Mouse (Mus musculus): ENCODE results near the gene Pparg. TPM values are rescaled to one million over a fixed set of nuclear protein-coding genes. Genes with fewer than 3 reads are reported as not detected.

Gene Pparg
- total and polyA plus RNA-seq, 3 experiments: not detected

DNA sequence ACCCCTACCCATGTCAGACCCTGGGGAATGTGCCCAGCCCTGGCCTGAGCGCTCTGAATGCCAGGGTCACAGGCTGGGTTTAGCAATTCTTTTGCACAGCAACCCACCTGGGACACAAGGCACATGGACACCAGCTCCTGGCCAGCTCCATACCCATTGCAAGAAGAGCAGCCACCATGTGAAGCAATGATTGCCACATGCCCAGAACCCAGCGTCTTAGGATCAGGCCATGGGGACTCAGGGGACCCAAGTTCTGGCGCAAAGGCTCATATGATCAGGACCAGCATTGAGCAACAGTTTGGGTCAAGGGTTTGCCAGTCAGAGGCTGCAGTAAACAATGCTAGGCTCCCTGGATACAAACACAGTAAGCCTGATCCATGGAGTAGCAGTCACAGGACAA, 150.7 kb downstream of the Pparg start:
- Histone ChIP-seq H3K36me3 (replicated peaks in 1 of 2; ENCODE audit: control insufficient read depth in 1 of 2, insufficient read depth in 1 of 2, low read length in 1 of 2) (no peaks in the 10 kb centered on the region), H3K4me1 (ENCODE audit: control insufficient read depth in 1 of 2, insufficient read depth in 2 of 2) (peaks cover 6 to 7% of the 10 kb centered on the region in 2 experiments), H3K9ac (ENCODE audit: insufficient read depth, low read depth) (no peak overlapping the region), H3K27me3 (replicated peaks) (no peaks in the 10 kb centered on the region), H3K4me2 (ENCODE audit: insufficient read depth, low read depth, poor library complexity, severe bottlenecking) (no peak overlapping the region), H3K27ac (ENCODE audit: insufficient read depth, low read depth) (no peak overlapping the region), H3K79me2 (replicated peaks; ENCODE audit: control insufficient read depth, extremely low read depth, insufficient read depth, poor library complexity, severe bottlenecking) (no peaks in the 10 kb centered on the region), H3K9me3 (replicated peaks; ENCODE audit: low read length) (peaks cover 7% of the 10 kb centered on the region), H3K4me3 (replicated peaks in 1 of 3; ENCODE audit: low read depth in 2 of 3, low read length in 2 of 3, poor library complexity in 1 of 3) (no peak overlapping the region)
- in situ Hi-C loops (cut with MboI; ENCODE audit: low pct_ligation_motif_present, low pct_unique_long_range_greater_than_20kb, low sequenced_read_pairs) (no loop called here), dilution Hi-C loops (cut with MboI; ENCODE audit: extremely low pct_ligation_motif_present, extremely low pct_unique_long_range_greater_than_20kb, low sequenced_read_pairs) (no loop called here)
- no peak for DNase-seq (ENCODE audit: extremely low read depth)
- TF ChIP-seq POLR2A (IDR thresholded peaks at IDR 0.05; ENCODE audit: low read depth, low read length) (no peak), BHLHE40 (IDR thresholded peaks at IDR 0.05; ENCODE audit: low read depth, low read length) (no peak), USF2 (conservative IDR thresholded peaks at IDR 0.05; ENCODE audit: low read depth, low read length) (no peak), MAX (IDR thresholded peaks at IDR 0.05; ENCODE audit: low read length) (no peak), UBTF (IDR thresholded peaks at IDR 0.05; ENCODE audit: low read depth, low read length) (no peak)

DNA sequence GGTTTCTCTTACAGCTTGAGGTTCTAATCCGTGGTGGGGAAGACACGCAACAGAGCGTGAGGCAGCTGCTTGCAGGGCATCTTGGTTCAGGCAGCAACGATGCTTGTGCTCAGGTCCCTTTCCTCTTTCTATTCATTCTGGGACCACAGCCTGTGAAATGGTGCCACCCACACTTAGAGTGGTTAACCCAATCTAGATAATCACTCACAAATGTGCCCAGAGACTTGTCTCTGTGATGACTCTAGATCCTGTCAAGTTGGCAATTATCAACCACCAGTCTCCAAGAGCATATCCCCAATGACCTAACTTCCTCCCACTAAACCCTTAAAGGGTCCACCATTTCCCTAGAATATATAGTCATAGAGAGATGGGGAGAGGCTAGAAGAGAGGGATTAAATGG, 152.5 kb downstream of the Pparg start:
- H3K79me2 ChIP-seq (replicated peaks; ENCODE audit: control insufficient read depth, extremely low read depth, insufficient read depth, poor library complexity, severe bottlenecking): no peaks in the 10 kb centered on the region
- peaks cover 6 to 12% of the 10 kb centered on the region in 2 experiments for H3K4me1 ChIP-seq (ENCODE audit: control insufficient read depth in 1 of 2, insufficient read depth in 2 of 2)
- H3K27me3 ChIP-seq (replicated peaks): no peaks in the 10 kb centered on the region
- no peak overlapping the region for H3K4me2 ChIP-seq (ENCODE audit: insufficient read depth, low read depth, poor library complexity, severe bottlenecking)
- H3K4me3 ChIP-seq (replicated peaks in 1 of 3; ENCODE audit: low read depth in 2 of 3, low read length in 2 of 3, poor library complexity in 1 of 3): no peak overlapping the region
- H3K9ac ChIP-seq (ENCODE audit: insufficient read depth, low read depth): no peak overlapping the region
- in situ Hi-C loops (cut with MboI; ENCODE audit: low pct_ligation_motif_present, low pct_unique_long_range_greater_than_20kb, low sequenced_read_pairs) (no loop called here), dilution Hi-C loops (cut with MboI; ENCODE audit: extremely low pct_ligation_motif_present, extremely low pct_unique_long_range_greater_than_20kb, low sequenced_read_pairs) (no loop called here)
- peaks cover 6% of the 10 kb centered on the region for H3K9me3 ChIP-seq (replicated peaks; ENCODE audit: low read length)
- DNase-seq (ENCODE audit: extremely low read depth): no peak
- no peaks in the 10 kb centered on the region for H3K36me3 ChIP-seq (replicated peaks in 1 of 2; ENCODE audit: control insufficient read depth in 1 of 2, insufficient read depth in 1 of 2, low read length in 1 of 2)
- no peak overlapping the region for H3K27ac ChIP-seq (ENCODE audit: insufficient read depth, low read depth)
- TF ChIP-seq USF1 (IDR thresholded peaks at IDR 0.05; ENCODE audit: low read depth, low read length) (no peak), NELFE (IDR thresholded peaks at IDR 0.05; ENCODE audit: low read depth, low read length) (no peak), ELF1 (IDR thresholded peaks at IDR 0.05; ENCODE audit: low read depth, low read length) (no peak), ZNF384 (IDR thresholded peaks at IDR 0.05; ENCODE audit: low read depth, low read length) (no peak), CHD1 (IDR thresholded peaks at IDR 0.05; ENCODE audit: low read depth, low read length) (no peak), POLR2A (IDR thresholded peaks at IDR 0.05; ENCODE audit: low read depth, low read length) (no peak), MXI1 (IDR thresholded peaks at IDR 0.05; ENCODE audit: low read depth, low read length) (no peak)

DNA sequence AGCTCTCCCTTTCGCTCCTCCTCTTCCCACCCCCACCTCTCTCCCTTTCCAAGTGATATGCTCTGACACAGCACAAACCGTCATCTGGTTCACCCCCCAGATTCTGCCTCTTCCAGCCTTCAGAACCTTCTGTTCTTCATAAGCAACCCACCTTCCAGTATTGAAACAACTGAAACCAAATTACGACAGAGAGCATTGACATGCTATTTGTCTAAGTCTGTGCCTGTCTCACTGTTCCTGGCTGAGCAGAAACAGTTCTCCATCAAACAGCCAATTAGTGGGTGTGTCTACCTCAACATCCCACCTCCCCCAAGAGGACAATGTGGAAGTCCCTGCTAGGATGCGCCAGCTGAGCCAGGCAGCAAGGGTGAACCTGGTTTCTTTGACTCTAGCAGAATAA, 157.2 kb downstream of the Pparg start:
- no peak overlapping the region for H3K27ac ChIP-seq (ENCODE audit: insufficient read depth, low read depth)
- no peak overlapping the region for H3K9ac ChIP-seq (ENCODE audit: insufficient read depth, low read depth)
- no peaks in the 10 kb centered on the region for H3K79me2 ChIP-seq (replicated peaks; ENCODE audit: control insufficient read depth, extremely low read depth, insufficient read depth, poor library complexity, severe bottlenecking)
- no peaks in the 10 kb centered on the region for H3K27me3 ChIP-seq (replicated peaks)
- no peaks in the 10 kb centered on the region for H3K9me3 ChIP-seq (replicated peaks; ENCODE audit: low read length)
- dilution Hi-C loops (cut with MboI; ENCODE audit: extremely low pct_ligation_motif_present, extremely low pct_unique_long_range_greater_than_20kb, low sequenced_read_pairs) (no loop called here), in situ Hi-C loops (cut with MboI; ENCODE audit: low pct_ligation_motif_present, low pct_unique_long_range_greater_than_20kb, low sequenced_read_pairs) (no loop called here)
- H3K4me1 ChIP-seq (ENCODE audit: control insufficient read depth in 1 of 2, insufficient read depth in 2 of 2): peaks cover 22 to 59% of the 10 kb centered on the region in 2 experiments
- TF ChIP-seq POLR2A (IDR thresholded peaks at IDR 0.05; ENCODE audit: low read depth, low read length) (no peak), POLR2AphosphoS2 (IDR thresholded peaks at IDR 0.05; ENCODE audit: low read depth, low read length) (no peak), MAZ (IDR thresholded peaks at IDR 0.05; ENCODE audit: low read depth, low read length) (no peak), MYC (IDR thresholded peaks at IDR 0.05; ENCODE audit: low read depth, low read length) (no peak), HCFC1 (IDR thresholded peaks at IDR 0.05; ENCODE audit: low read depth, low read length) (no peak), MAFK (IDR thresholded peaks at IDR 0.05; ENCODE audit: insufficient replicate concordance, low read length) (no peak), USF2 (conservative IDR thresholded peaks at IDR 0.05; ENCODE audit: low read depth, low read length) (no peak), MAX (IDR thresholded peaks at IDR 0.05; ENCODE audit: low read length) (no peak), UBTF (IDR thresholded peaks at IDR 0.05; ENCODE audit: low read depth, low read length) (no peak), CTCF (conservative IDR thresholded peaks at IDR 0.05 in 1 of 2, IDR thresholded peaks at IDR 0.05 in 1 of 2; ENCODE audit: low read depth in 2 of 2, low read length in 2 of 2) (no peak), BHLHE40 (IDR thresholded peaks at IDR 0.05; ENCODE audit: low read depth, low read length) (no peak)
- no peak for DNase-seq (ENCODE audit: extremely low read depth)
- H3K4me3 ChIP-seq (replicated peaks in 1 of 3; ENCODE audit: low read depth in 2 of 3, low read length in 2 of 3, poor library complexity in 1 of 3): no peak overlapping the region
- H3K36me3 ChIP-seq (replicated peaks in 1 of 2; ENCODE audit: control insufficient read depth in 1 of 2, insufficient read depth in 1 of 2, low read length in 1 of 2): no peaks in the 10 kb centered on the region
- H3K4me2 ChIP-seq (ENCODE audit: insufficient read depth, low read depth, poor library complexity, severe bottlenecking): no peak overlapping the region
